Mouse (Mus musculus) left cerebral cortex, adult 11 months (tissue): Measurements from ENCODE around the gene Odf4.
A peak's percentile ranks its signal among the peaks of the same experiment; 100 is the strongest.
"Not testable (repeated sequence)": the region's sequence is repeated elsewhere in the genome, so short reads cannot be mapped to it uniquely, and the experiment has no call there.

ENCODE experiments used
- DNase-seq: peaks from one replicate; pipeline ENCODE4 v3.0.0; 2022; ENCODE audit warnings: low spot score

The Odf4 gene

GRCm38 (mm10) chr11:68946806-68947440 is 20.0 kb upstream of the Odf4 start:
- DNase-seq, result no peak

DNA sequence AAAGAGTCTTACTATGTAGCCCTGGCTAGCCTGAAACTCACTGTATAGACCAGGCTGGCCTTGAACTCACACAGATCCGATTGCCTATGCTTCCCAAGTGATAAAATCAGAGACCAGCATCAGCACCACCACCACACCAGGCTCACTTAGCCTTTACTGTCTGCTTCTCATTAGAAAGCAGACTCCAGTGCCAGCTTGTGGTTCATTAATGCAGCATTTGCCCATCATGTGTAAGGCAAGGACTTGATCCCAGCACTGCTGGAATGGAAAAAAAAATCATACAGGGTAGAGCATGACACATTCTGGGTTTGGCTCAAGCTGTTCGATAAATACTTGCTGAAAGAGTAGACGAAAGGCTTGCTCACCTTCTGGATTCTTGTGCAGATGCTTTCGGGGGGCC is 19.1 kb upstream of the Odf4 start:
- DNase-seq, result no peak

DNA sequence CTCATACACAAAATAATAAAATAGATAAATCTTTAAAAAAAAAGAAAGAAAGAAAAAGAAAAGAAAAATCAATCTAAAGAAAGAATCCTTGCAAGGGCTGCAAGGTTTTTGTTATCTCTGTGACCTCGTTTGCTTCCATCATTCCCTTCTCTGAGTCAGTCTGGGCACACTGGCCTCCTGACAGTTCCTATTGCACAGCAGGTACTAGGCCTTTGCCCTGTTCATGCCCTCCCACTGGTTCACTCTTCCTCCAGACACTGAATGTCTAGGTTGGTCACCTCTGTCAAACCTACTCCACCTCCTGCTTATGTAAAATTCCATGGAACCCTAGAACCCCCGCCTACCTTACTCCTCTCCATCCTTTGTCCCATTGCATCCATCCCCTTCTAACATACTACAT is 18.4 kb upstream of the Odf4 start:
- no peak for DNase-seq

DNA sequence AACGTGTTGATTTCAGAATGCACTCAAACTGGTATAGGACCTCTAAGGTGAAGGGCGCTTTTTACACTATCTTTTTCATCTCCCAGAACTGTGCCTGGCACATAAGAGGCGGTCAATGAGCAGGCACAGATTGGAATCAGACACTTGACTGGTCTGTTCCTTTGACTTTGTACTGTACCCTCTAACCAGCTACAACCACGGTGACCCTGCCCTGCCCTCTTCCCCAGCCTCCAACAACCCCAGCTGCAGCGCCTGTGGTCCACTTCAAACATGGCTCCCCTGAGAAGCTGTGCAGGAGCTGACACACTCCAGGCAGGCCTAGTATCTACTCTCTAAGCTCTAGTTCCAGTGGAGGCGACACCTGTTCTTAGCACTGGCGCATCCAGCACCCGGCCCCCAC is 15.8 kb upstream of the Odf4 start:
- no peak for DNase-seq

DNA sequence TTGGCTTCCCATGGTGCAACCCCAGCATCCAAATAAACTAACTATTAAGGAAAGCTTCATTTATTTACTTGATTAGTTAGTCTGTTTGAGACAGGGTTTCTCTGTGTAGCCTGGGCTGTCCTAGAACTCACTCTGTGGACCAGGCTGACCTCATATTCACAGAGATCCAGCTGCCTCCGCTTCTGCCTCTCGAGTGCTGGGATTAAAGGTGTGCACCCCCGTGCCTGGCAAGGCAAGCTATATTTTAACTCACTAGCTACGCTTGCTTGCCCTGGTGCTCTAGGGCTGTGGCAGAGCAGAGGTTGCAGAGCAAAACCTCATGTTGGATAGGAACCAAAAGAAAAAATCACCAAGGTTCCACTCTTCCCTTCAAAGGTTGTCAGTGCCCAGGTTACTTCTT is 13.6 kb upstream of the Odf4 start:
- DNase-seq, result no peak

DNA sequence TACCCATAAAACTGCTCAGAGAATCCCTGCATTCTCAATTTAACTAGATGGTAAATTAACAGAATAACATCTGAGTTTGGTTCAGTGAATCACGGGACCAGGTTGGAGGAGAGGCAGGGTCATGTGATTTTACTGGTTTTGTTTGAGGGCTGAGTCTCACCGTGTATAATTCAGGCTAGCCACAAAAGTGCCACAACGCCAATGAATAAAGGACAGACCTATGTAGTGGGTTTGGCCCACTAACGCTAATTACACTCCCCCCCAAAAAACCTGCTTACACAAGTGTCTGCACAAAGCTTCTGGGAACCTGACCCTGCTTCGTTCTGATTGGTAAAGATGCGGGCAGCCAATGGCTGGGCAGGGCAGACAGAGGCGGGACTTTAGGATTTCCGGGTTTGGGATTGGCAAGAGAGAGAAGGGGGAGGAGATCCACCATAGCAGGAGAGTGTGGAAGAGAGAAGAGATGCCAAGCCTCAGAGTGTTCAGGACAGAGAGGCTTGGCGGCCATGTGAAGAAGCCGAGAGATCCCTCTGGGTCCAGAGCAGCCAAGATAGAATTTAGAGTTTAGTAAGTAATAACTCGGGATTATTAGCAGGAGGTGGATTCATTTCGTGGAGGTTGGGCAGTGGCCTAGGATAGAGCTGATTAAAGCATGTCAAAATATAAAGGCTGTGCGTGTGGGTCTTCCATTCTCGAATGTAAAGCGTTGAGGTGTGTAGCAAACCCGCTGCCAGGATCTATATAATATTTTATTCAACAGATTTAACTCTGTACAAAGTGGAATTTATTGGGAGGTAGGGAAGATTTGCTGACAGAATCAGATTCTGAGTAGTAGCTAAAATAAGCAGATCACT is 12.8 kb upstream of the Odf4 start:
- DNase-seq, result peak; percentile 89

GRCm38 (mm10) chr11:68936951-68937350 is 10.1 kb upstream of the Odf4 start:
- not testable (repeated sequence) for DNase-seq

DNA sequence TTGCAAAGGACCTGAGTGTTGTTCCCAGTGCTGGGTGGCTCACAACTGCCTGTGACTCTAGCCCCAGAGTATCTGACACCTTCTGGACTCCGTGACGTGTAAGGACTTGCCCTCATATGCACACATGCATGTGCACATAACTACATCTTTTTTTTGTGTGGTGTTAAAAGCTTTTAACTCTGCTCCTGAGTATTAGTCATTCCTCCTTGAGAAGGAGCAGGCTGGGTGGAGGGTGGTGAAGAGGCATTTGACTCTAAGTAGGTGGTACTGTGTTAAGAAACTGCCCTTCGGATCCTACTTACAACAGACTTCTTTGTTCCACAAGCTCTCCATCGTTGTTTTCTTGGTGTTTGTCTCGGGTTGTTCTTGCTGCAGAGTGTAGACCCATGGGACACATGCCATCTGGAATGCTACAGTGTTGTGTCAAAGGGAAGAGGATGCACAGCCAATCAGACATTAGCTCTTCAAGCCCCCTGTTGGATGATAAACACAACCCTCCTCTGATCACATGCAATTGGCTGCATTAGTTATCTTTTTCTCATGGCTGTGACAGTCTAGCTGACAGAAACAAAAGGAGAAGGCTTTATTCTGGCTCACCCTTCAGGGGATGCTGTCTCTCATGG is 7.1 kb upstream of the Odf4 start:
- no peak for DNase-seq

DNA sequence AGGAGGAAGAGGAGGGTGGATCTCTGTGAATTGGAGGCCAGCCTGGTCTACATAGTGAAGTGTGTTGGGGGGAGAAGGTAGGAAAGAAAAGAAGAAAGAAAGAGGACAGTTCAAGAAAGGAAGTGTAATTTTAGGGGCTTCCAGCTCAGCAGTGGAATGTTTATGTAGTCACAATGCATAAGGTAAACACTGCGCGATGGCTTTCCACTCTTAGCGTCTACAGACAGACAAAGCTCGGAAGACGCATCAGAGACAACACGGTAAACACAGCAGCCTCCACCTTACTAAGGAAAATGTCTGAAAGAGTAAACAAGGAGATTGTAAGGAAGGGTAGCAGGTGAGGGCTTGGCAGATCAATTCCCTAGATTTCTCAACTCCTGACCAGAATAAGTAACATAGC is 3.1 kb upstream of the Odf4 start:
- DNase-seq, result no peak

- DNase-seq, result no peak
Observed at GRCm38 (mm10) chr11:68924749-68925148, 2.1 kb downstream of the Odf4 start.

GRCm38 (mm10) chr11:68923191-68923590 is 3.7 kb downstream of the Odf4 start:
- DNase-seq, result no peak

DNA sequence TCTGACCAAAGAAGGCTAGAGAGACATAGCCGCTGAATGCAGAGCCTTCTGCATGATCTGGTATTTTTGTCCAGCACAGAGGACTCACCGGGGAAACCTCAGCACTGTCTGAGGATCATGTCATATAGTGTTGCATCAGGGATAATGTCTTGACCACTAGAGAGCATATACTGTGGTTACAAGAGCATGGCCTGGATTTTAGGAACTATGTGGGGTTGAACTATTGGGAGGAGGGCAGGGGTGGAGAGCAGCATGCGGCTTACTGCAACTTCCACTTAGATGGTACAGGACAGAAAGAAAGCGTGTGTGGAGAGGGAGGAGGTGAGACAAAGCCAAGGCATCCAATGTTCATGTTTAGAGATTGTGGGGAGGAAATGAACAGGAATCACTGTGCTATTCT is 12.3 kb downstream of the Odf4 start:
- no peak for DNase-seq

DNA sequence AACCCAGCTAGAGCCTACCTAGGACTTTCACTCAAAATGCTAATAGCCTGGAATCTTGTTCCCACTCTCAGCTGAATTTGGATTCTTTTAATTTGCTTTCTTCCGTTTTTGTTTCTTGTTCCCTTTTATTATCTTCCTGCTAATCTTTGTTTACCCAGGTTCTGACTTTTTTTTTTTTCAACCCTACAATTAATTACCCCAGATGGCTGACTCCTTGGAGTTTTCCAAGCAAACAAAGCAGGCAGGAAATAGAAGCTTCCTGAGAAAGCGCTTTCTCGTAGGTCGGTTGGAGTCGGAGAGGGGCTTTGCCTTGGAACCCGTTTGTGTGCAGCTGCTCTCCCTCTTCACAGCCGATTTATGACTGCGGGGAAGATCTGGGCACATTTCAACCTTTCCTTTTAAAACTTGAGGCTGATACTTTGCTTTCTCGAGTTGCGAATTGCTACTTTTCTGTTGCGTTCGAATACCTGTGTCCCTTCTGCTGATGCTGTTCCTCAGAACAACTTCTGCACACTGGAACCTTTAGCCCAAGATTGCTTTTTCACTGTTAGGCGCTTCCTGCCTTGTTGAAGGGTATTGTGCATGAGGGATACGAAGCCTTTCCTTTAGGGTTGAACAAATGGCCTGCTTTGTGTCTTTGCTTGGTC is 15.2 kb downstream of the Odf4 start:
- DNase-seq, result no peak

GRCm38 (mm10) chr11:68908846-68909503 is 17.9 kb downstream of the Odf4 start:
- DNase-seq, result no peak

DNA sequence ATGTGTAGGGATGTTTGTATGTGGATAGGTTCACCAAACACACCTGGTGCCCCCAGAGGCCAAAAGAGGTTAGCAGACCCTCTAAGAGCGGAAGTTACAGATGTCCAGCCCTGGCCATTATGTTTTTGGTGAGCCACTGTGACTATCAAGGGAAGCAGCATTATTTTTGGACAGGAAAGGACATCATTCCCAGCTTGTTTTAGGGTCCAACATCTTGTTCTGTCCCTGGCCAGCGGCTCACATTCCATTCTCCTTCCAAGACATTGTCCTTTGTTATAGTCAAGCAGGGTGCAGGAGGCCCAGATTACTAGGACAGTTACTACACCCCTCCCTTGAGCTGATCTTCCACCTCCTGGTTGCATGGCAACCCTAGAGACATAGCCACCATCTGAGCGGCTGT is 19.6 kb downstream of the Odf4 start:
- DNase-seq, result no peak

GRCm38 (mm10) chr11:68906461-68906790 is 20.5 kb downstream of the Odf4 start:
- DNase-seq, result no peak

- DNase-seq, result no peak
Observed at GRCm38 (mm10) chr11:68905665-68906460, 21.0 kb downstream of the Odf4 start.

GRCm38 (mm10) chr11:68905138-68905531 is 21.7 kb downstream of the Odf4 start:
- no peak for DNase-seq

GRCm38 (mm10) chr11:68904375-68905137 is 22.3 kb downstream of the Odf4 start:
- peak; percentile 75 for DNase-seq

- DNase-seq, result no peak
Observed at GRCm38 (mm10) chr11:68903775-68904174, 23.1 kb downstream of the Odf4 start.

DNA sequence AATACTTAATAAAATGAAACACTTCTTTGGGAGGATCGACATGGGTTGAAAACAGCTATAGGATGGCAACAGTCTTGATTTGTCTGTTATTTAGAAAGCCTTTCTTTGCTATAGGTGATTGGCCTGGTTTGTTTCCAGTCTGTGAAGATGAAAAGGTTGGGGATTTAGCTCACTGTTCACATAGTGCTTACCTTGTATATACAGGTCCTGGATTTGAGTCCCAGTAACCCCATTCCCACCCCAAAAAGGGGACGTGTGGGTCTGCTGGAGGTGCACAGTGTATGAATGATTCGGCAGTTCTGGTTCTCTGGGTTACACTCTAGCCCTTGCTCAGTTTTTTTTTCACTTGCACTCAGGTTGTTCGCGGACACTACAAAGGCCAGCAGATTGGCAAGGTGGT is 24.1 kb downstream of the Odf4 start:
- no peak for DNase-seq
